Mouse (Mus musculus) skeletal muscle tissue, adult 2 months (tissue): ENCODE data around the gene Efcab3.

ENCODE experiments used
- DNase-seq: peaks from one replicate; pipeline ENCODE4 v3.0.0-alpha.2; 2012; ENCODE audit warnings: low read depth, low spot score

The Efcab3 gene

GRCm38 (mm10) chr11:105146593-105146992 lies 83.2 kb downstream of the Efcab3 start, which contains the start of gene Gm10842:
Gene Gm10842, plus strand, starts transcription at chr11:105146893.
- no peak for DNase-seq

- no peak for DNase-seq
Measured at GRCm38 (mm10) chr11:105149353-105149752, 86.0 kb downstream of the Efcab3 start.

- no peak for DNase-seq
Measured at GRCm38 (mm10) chr11:105149766-105150165, 86.4 kb downstream of the Efcab3 start.

- DNase-seq: no peak
Measured at GRCm38 (mm10) chr11:105150691-105151090, 87.3 kb downstream of the Efcab3 start.

- DNase-seq: no peak
Measured at GRCm38 (mm10) chr11:105151226-105152016, 88.0 kb downstream of the Efcab3 start.

- no peak for DNase-seq
Measured at GRCm38 (mm10) chr11:105152017-105152300, 88.6 kb downstream of the Efcab3 start.

- DNase-seq: no peak
Measured at GRCm38 (mm10) chr11:105152357-105152899, 89.0 kb downstream of the Efcab3 start.

GRCm38 (mm10) chr11:105153068-105153833 lies 89.9 kb downstream of the Efcab3 start:
- DNase-seq: no peak

- no peak for DNase-seq
Measured at GRCm38 (mm10) chr11:105155915-105156314, 92.5 kb downstream of the Efcab3 start.

GRCm38 (mm10) chr11:105156748-105157267 lies 93.4 kb downstream of the Efcab3 start:
- no peak for DNase-seq

- no peak for DNase-seq
Measured at GRCm38 (mm10) chr11:105158047-105158446, 94.7 kb downstream of the Efcab3 start.

- no peak for DNase-seq
Measured at GRCm38 (mm10) chr11:105159673-105160360, 96.4 kb downstream of the Efcab3 start.

- no peak for DNase-seq
Measured at GRCm38 (mm10) chr11:105161411-105161810, 98.0 kb downstream of the Efcab3 start.

GRCm38 (mm10) chr11:105164516-105165510 lies 101.4 kb downstream of the Efcab3 start:
- no peak for DNase-seq

GRCm38 (mm10) chr11:105166780-105167179 lies 103.4 kb downstream of the Efcab3 start:
- DNase-seq: no peak
